15 mouse cellular contexts compared by ENCODE assay signal in the genomic region with DNA sequence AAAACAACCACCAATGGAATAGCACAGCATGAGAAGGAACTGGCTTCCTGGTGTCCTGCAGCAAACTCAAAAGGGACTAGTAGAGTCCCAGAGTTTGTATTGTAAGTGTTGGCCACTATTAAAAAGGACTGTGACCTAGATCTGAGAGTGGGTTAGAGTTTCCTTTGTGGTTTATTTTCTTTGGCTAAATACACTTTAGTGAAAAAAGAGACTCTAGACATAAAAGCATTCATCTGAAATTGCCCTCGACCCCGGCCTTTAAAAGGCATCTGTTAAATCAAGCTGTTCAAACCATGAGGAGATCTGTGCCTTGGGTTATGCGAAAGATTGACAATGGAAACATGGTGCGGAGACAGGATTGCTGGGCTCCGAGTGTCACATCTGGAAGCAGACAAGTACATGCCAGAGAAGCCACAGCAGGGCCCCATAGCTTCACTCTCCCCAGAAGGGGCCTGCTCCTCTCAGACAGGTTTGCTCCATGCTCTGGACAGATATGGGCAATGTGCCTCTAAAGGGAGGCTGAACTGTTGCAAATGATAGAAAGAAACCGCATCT.
DNase-seq lines count a peak whose midpoint lies in the region; ATAC-seq lines count a peak whose summit lies in the region.
"Had no signal": no experiment of that assay in that cellular context is flagged by ENCODE, and none has a peak within 500 bp of the region (broad histone marks: within the 10 kb centered on the region; RNA-seq: fewer than 3 reads in every experiment).

No protein-coding gene starts in this region.

- WGBS in kidney, embryonic 15.5 days = 34% methylated on average over 6 of the region's 6 CpGs
- WGBS in neural tube, embryonic 11.5 days = 48% methylated on average over 6 of the region's 6 CpGs
- 47% methylated on average over 6 of the region's 6 CpGs for WGBS in neural tube, embryonic 15.5 days

- H3K9me3 ChIP-seq in kidney, embryonic 15.5 days (replicated peaks) = no peaks in the 10 kb centered on the region
- no peaks in the 10 kb centered on the region for H3K9me3 ChIP-seq in neural tube, embryonic 11.5 days (ENCODE audit: control insufficient read depth, low read length)
- H3K9me3 ChIP-seq in neural tube, embryonic 15.5 days (replicated peaks) = no peaks in the 10 kb centered on the region
- H3K9me3 ChIP-seq: hindbrain, embryonic 13.5 days had no signal

- ATAC-seq in kidney, embryonic 15.5 days (replicated peaks; ENCODE audit: low FRiP score) = 0 out of 2 replicates have a peak, but pooled peaks have one; percentile 22
- no peak for ATAC-seq in neural tube, embryonic 11.5 days (ENCODE audit: insufficient read depth, low FRiP score, low TSS enrichment)
- no peak for ATAC-seq in neural tube, embryonic 15.5 days (ENCODE audit: low FRiP score)
- ATAC-seq: liver, postnatal 0 days had no signal

- peaks cover 47% of the 10 kb centered on the region for H3K36me3 ChIP-seq in kidney, embryonic 15.5 days
- H3K36me3 ChIP-seq in neural tube, embryonic 11.5 days (ENCODE audit: control insufficient read depth, insufficient read depth, low read length) = no peaks in the 10 kb centered on the region
- H3K36me3 ChIP-seq in neural tube, embryonic 15.5 days = 0 out of 2 replicates have a peak, but pooled peaks cover 3% of the 10 kb centered on the region

- no peak overlapping the region for H3K27ac ChIP-seq in kidney, embryonic 15.5 days
- no peak overlapping the region for H3K27ac ChIP-seq in neural tube, embryonic 11.5 days (ENCODE audit: low read depth, low read length)
- no peak overlapping the region for H3K27ac ChIP-seq in neural tube, embryonic 15.5 days (replicated peaks)
- H3K27ac ChIP-seq: hindbrain, embryonic 13.5 days had no signal

- no peak overlapping the region for H3K9ac ChIP-seq in kidney, embryonic 15.5 days
- no peak overlapping the region for H3K9ac ChIP-seq in neural tube, embryonic 11.5 days (ENCODE audit: low read length)
- H3K9ac ChIP-seq in neural tube, embryonic 15.5 days (replicated peaks) = no peak overlapping the region
- H3K9ac ChIP-seq: hindbrain, embryonic 13.5 days; liver, postnatal 0 days had no signal

- no peaks in the 10 kb centered on the region for H3K27me3 ChIP-seq in kidney, embryonic 15.5 days
- no peaks in the 10 kb centered on the region for H3K27me3 ChIP-seq in neural tube, embryonic 11.5 days (ENCODE audit: control insufficient read depth, insufficient read depth, low read length)
- no peaks in the 10 kb centered on the region for H3K27me3 ChIP-seq in neural tube, embryonic 15.5 days (replicated peaks)
- H3K27me3 ChIP-seq: CH12.LX; hindbrain, embryonic 13.5 days had no signal

- peaks cover 6% of the 10 kb centered on the region for H3K4me1 ChIP-seq in kidney, embryonic 15.5 days
- no peaks in the 10 kb centered on the region for H3K4me1 ChIP-seq in neural tube, embryonic 11.5 days (ENCODE audit: control insufficient read depth, insufficient read depth, low read length)
- H3K4me1 ChIP-seq in neural tube, embryonic 15.5 days = peaks cover 9% of the 10 kb centered on the region

- DNase-seq in adrenal gland, adult 2 months = peak; percentile 30
- no peak for DNase-seq in adrenal gland, adult 18-20 months (ENCODE audit: low spot score in 2 of 2)
- no peak for DNase-seq in kidney, adult 8-10 months
- DNase-seq in neural tube, embryonic 11.5 days (ENCODE audit: low spot score) = peak; percentile 20
- DNase-seq in T-cell, adult 2 months (ENCODE audit: low spot score) = no peak
- no peak for DNase-seq in urinary bladder, postnatal 4 days (ENCODE audit: low spot score in 2 of 2)
- DNase-seq: cerebellum, adult 11-12 months; gastrocnemius, postnatal 14 days; liver, postnatal 0 days; lung, postnatal 14 days; thymus, postnatal 14 days had no signal

- no peak overlapping the region for H3K4me3 ChIP-seq in kidney, embryonic 15.5 days (replicated peaks)
- H3K4me3 ChIP-seq in neural tube, embryonic 11.5 days (ENCODE audit: low read depth, low read length) = no peak overlapping the region
- H3K4me3 ChIP-seq in neural tube, embryonic 15.5 days (replicated peaks) = no peak overlapping the region
- H3K4me3 ChIP-seq: hindbrain, embryonic 13.5 days had no signal

- H3K4me2 ChIP-seq in kidney, embryonic 15.5 days = no peak overlapping the region
- H3K4me2 ChIP-seq in neural tube, embryonic 11.5 days (ENCODE audit: low read depth) = no peak overlapping the region
- H3K4me2 ChIP-seq in neural tube, embryonic 15.5 days = no peak overlapping the region
- H3K4me2 ChIP-seq: hindbrain, embryonic 13.5 days had no signal

Comparison
In these comparisons a context has a peak if more than half of its experiments do, and no peak if none do; other contexts are left out.
1. DNase-seq: peak in adrenal gland, adult 2 months (single experiment) and neural tube, embryonic 11.5 days (single experiment); none in adrenal gland, adult 18-20 months (0 of 2), kidney, adult 8-10 months (0 of 2), T-cell, adult 2 months (single experiment) and urinary bladder, postnatal 4 days (0 of 2).